Comparison of ENCODE assay signal across 15 mouse cellular contexts in genomic region chr19:22962001-22962708, GRCm38 (mm10).
DNase-seq lines count a peak whose midpoint lies in the region; ATAC-seq and TF ChIP-seq lines count a peak whose summit lies in the region.
"Had no signal": no experiment of that assay in that cellular context is flagged by ENCODE, and none has a peak within 500 bp of the region (broad histone marks: within the 10 kb centered on the region; RNA-seq: fewer than 3 reads in every experiment).

No protein-coding gene starts in this region.

- WGBS in liver, postnatal 0 days (ENCODE audit: insufficient replicate concordance) = 63% methylated on average over 12 of the region's 12 CpGs
- 55% methylated on average over 12 of the region's 12 CpGs for WGBS in liver, embryonic 12.5 days (ENCODE audit: insufficient replicate concordance)
- 39% methylated on average over 12 of the region's 12 CpGs for WGBS in midbrain, postnatal 0 days

- H3K9me3 ChIP-seq in liver, postnatal 0 days (ENCODE audit: low read length) = no peaks in the 10 kb centered on the region
- H3K9me3 ChIP-seq in liver, embryonic 12.5 days (replicated peaks) = no peaks in the 10 kb centered on the region
- no peaks in the 10 kb centered on the region for H3K9me3 ChIP-seq in midbrain, postnatal 0 days (ENCODE audit: low read length)
- H3K9me3 ChIP-seq: stomach, embryonic 15.5 days had no signal

- no peaks in the 10 kb centered on the region for H3K27me3 ChIP-seq in liver, postnatal 0 days (ENCODE audit: insufficient read depth, low read length)
- no peaks in the 10 kb centered on the region for H3K27me3 ChIP-seq in liver, embryonic 12.5 days (replicated peaks)
- H3K27me3 ChIP-seq in midbrain, postnatal 0 days (ENCODE audit: insufficient read depth, low read length) = no peaks in the 10 kb centered on the region
- H3K27me3 ChIP-seq: stomach, embryonic 15.5 days had no signal

- TF ChIP-seq CTCF in liver, postnatal 0 days (IDR thresholded peaks at IDR 0.05; ENCODE audit: low read depth) = peak; percentile 21; the same call in 1 of the 2 replicates
- peak; percentile 49; the same call in 1 of the 2 replicates for TF ChIP-seq CTCF in midbrain, postnatal 0 days (IDR thresholded peaks at IDR 0.05)

- no peak overlapping the region for H3K9ac ChIP-seq in liver, postnatal 0 days (replicated peaks)
- H3K9ac ChIP-seq in liver, embryonic 12.5 days = no peak overlapping the region
- H3K9ac ChIP-seq in midbrain, postnatal 0 days (replicated peaks; ENCODE audit: low read length, poor library complexity, severe bottlenecking) = no peak overlapping the region
- H3K9ac ChIP-seq: lung, embryonic 14.5 days; stomach, embryonic 15.5 days had no signal

- H3K4me3 ChIP-seq in liver, postnatal 0 days (ENCODE audit: low read depth, low read length) = no peak overlapping the region
- H3K4me3 ChIP-seq in liver, embryonic 12.5 days = no peak overlapping the region
- H3K4me3 ChIP-seq in midbrain, postnatal 0 days (ENCODE audit: low read depth, low read length) = no peak overlapping the region
- H3K4me3 ChIP-seq: erythroblast, embryonic 14.5 days; myocyte; stomach, embryonic 15.5 days had no signal

- DNase-seq in frontal cortex, postnatal 36 days (ENCODE audit: low spot score in 2 of 2) = no peak
- DNase-seq in liver, postnatal 0 days = no peak
- DNase-seq in cerebellum, adult 8-10 months = peak; percentile 64
- no peak for DNase-seq in midbrain, postnatal 0 days (ENCODE audit: low spot score)
- DNase-seq in spleen, postnatal 14 days (ENCODE audit: low spot score in 2 of 2) = no peak
- DNase-seq in thymus, postnatal 14 days = no peak
- DNase-seq: lung, embryonic 14.5 days; right cerebral cortex, postnatal 14 days had no signal

- no peaks in the 10 kb centered on the region for H3K4me1 ChIP-seq in liver, postnatal 0 days (ENCODE audit: insufficient read depth)
- no peaks in the 10 kb centered on the region for H3K4me1 ChIP-seq in liver, embryonic 12.5 days
- peaks cover 7% of the 10 kb centered on the region for H3K4me1 ChIP-seq in midbrain, postnatal 0 days (ENCODE audit: insufficient read depth, low read length)
- H3K4me1 ChIP-seq: stomach, embryonic 15.5 days had no signal

- H3K27ac ChIP-seq in liver, postnatal 0 days (ENCODE audit: low read depth) = no peak overlapping the region
- H3K27ac ChIP-seq in liver, embryonic 12.5 days = no peak overlapping the region
- H3K27ac ChIP-seq in midbrain, postnatal 0 days (ENCODE audit: low read depth, low read length) = no peak overlapping the region
- H3K27ac ChIP-seq: stomach, embryonic 15.5 days had no signal

- no peak overlapping the region for H3K4me2 ChIP-seq in liver, postnatal 0 days (ENCODE audit: low read depth, low read length)
- no peak overlapping the region for H3K4me2 ChIP-seq in liver, embryonic 12.5 days
- H3K4me2 ChIP-seq in midbrain, postnatal 0 days (ENCODE audit: low read depth, low read length, poor library complexity, severe bottlenecking) = no peak overlapping the region
- H3K4me2 ChIP-seq: heart, embryonic 11.5 days; lung, embryonic 14.5 days; stomach, embryonic 15.5 days had no signal

- TF ChIP-seq EP300 in liver, postnatal 0 days (IDR thresholded peaks at IDR 0.05; ENCODE audit: low read depth) = no peak

- peak; percentile 18; the same call in 1 of the 2 replicates for ATAC-seq in frontal cortex, adult (ENCODE audit: low TSS enrichment)
- no peak for ATAC-seq in liver, postnatal 0 days
- ATAC-seq in liver, embryonic 12.5 days = no peak
- no peak for ATAC-seq in midbrain, postnatal 0 days (ENCODE audit: low FRiP score)
- ATAC-seq: inflammation-experienced regulatory T-cells, adult 6 months had no signal

- H3K36me3 ChIP-seq in liver, postnatal 0 days (replicated peaks; ENCODE audit: insufficient read depth, low read length) = no peaks in the 10 kb centered on the region
- no peaks in the 10 kb centered on the region for H3K36me3 ChIP-seq in liver, embryonic 12.5 days
- no peaks in the 10 kb centered on the region for H3K36me3 ChIP-seq in midbrain, postnatal 0 days (ENCODE audit: insufficient read depth, low read length)
- H3K36me3 ChIP-seq: stomach, embryonic 15.5 days had no signal
